Mouse (Mus musculus): ENCODE measurements around the gene Vsnl1. TPM values are rescaled to one million over a fixed set of nuclear protein-coding genes. Genes with fewer than 3 reads are reported as not detected.

Vsnl1 gene
- polyA plus RNA-seq, 1 experiment, result not detected

- Histone ChIP-seq H3K4me2 (ENCODE audit: low read depth) (no peak overlapping the region), H3K27me3 (ENCODE audit: control insufficient read depth, insufficient read depth, insufficient read length) (peaks cover 4% of the 10 kb centered on the region), H3K79me2 (ENCODE audit: control insufficient read depth, insufficient read depth) (no peaks in the 10 kb centered on the region), H3K36me3 (ENCODE audit: control insufficient read depth, insufficient read depth) (no peaks in the 10 kb centered on the region), H3ac (ENCODE audit: control insufficient read depth, insufficient read length) (no peak overlapping the region), H3K4me3 (no peak overlapping the region)
- TF ChIP-seq POLR2AphosphoS2 (IDR thresholded peaks at IDR 0.05; ENCODE audit: insufficient read length, low read depth) (no peak), REST (IDR thresholded peaks at IDR 0.05; ENCODE audit: insufficient read depth, insufficient read length) (no peak), CEBPB (IDR thresholded peaks at IDR 0.05; ENCODE audit: insufficient read depth, poor library complexity, severe bottlenecking) (no peak), TCF12 (IDR thresholded peaks at IDR 0.05; ENCODE audit: insufficient read depth, poor library complexity, severe bottlenecking) (no peak), MAX (IDR thresholded peaks at IDR 0.05; ENCODE audit: low read depth) (no peak), USF1 (IDR thresholded peaks at IDR 0.05; ENCODE audit: low read depth) (no peak), MYOD1 (IDR thresholded peaks at IDR 0.05; ENCODE audit: control insufficient read depth in 1 of 3, insufficient read length in 2 of 3, low read depth in 2 of 3) (no peak), MYOG (IDR thresholded peaks at IDR 0.05; ENCODE audit: control insufficient read depth in 1 of 3, insufficient read depth in 1 of 3, insufficient read length in 2 of 3, low read depth in 2 of 3) (no peak), SRF (IDR thresholded peaks at IDR 0.05; ENCODE audit: control insufficient read depth, insufficient read length, low read depth) (no peak)
Measured at GRCm38 (mm10) chr12:11336845-11337244, 99.6 kb downstream of the Vsnl1 start.

- no peaks in the 10 kb centered on the region for H3K79me2 ChIP-seq (ENCODE audit: control insufficient read depth, insufficient read depth)
- TF ChIP-seq TCF3 (IDR thresholded peaks at IDR 0.05; ENCODE audit: insufficient read length, low read depth), result no peak
- TF ChIP-seq TCF12 (IDR thresholded peaks at IDR 0.05; ENCODE audit: insufficient read depth, poor library complexity, severe bottlenecking), result no peak
- no peak for TF ChIP-seq MYOD1 (IDR thresholded peaks at IDR 0.05; ENCODE audit: control insufficient read depth in 1 of 3, insufficient read length in 2 of 3, low read depth in 2 of 3)
- TF ChIP-seq POLR2AphosphoS2 (IDR thresholded peaks at IDR 0.05; ENCODE audit: insufficient read length, low read depth), result no peak
- no peak for TF ChIP-seq POLR2A (IDR thresholded peaks at IDR 0.05; ENCODE audit: insufficient read length, low read depth)
- TF ChIP-seq E2F4 (IDR thresholded peaks at IDR 0.05; ENCODE audit: insufficient read depth), result no peak
- TF ChIP-seq SRF (IDR thresholded peaks at IDR 0.05; ENCODE audit: control insufficient read depth, insufficient read length, low read depth), result no peak
- no peak for TF ChIP-seq REST (IDR thresholded peaks at IDR 0.05; ENCODE audit: insufficient read depth, insufficient read length)
- TF ChIP-seq MYOG (IDR thresholded peaks at IDR 0.05; ENCODE audit: control insufficient read depth in 1 of 3, insufficient read depth in 1 of 3, insufficient read length in 2 of 3, low read depth in 2 of 3), result no peak
- TF ChIP-seq USF1 (IDR thresholded peaks at IDR 0.05; ENCODE audit: low read depth), result no peak
- no peak for TF ChIP-seq MAX (IDR thresholded peaks at IDR 0.05; ENCODE audit: low read depth)
- TF ChIP-seq CEBPB (IDR thresholded peaks at IDR 0.05; ENCODE audit: insufficient read depth, poor library complexity, severe bottlenecking), result no peak
- H3K36me3 ChIP-seq (ENCODE audit: control insufficient read depth, insufficient read depth), result no peaks in the 10 kb centered on the region
- H3K27me3 ChIP-seq (ENCODE audit: control insufficient read depth, insufficient read depth, insufficient read length), result no peaks in the 10 kb centered on the region
- no peak overlapping the region for H3K4me2 ChIP-seq (ENCODE audit: low read depth)
- H3ac ChIP-seq (ENCODE audit: control insufficient read depth, insufficient read length), result no peak overlapping the region
- no peak overlapping the region for H3K4me3 ChIP-seq
Measured at GRCm38 (mm10) chr12:11326483-11326882, 109.9 kb downstream of the Vsnl1 start.

GRCm38 (mm10) chr12:11324480-11324879 lies 111.9 kb downstream of the Vsnl1 start:
- Histone ChIP-seq H3K36me3 (ENCODE audit: control insufficient read depth, insufficient read depth) (peaks cover 6% of the 10 kb centered on the region), H3K27me3 (ENCODE audit: control insufficient read depth, insufficient read depth, insufficient read length) (no peaks in the 10 kb centered on the region), H3K4me2 (ENCODE audit: low read depth) (no peak overlapping the region), H3ac (ENCODE audit: control insufficient read depth, insufficient read length) (no peak overlapping the region), H3K4me3 (no peak overlapping the region), H3K79me2 (ENCODE audit: control insufficient read depth, insufficient read depth) (no peaks in the 10 kb centered on the region)
- TF ChIP-seq CEBPB (IDR thresholded peaks at IDR 0.05; ENCODE audit: insufficient read depth, poor library complexity, severe bottlenecking) (no peak), MAX (IDR thresholded peaks at IDR 0.05; ENCODE audit: low read depth) (no peak), POLR2AphosphoS2 (IDR thresholded peaks at IDR 0.05; ENCODE audit: insufficient read length, low read depth) (no peak), MYOG (IDR thresholded peaks at IDR 0.05; ENCODE audit: control insufficient read depth in 1 of 3, insufficient read depth in 1 of 3, insufficient read length in 2 of 3, low read depth in 2 of 3) (no peak), TCF3 (IDR thresholded peaks at IDR 0.05; ENCODE audit: insufficient read length, low read depth) (no peak), MYOD1 (IDR thresholded peaks at IDR 0.05; ENCODE audit: control insufficient read depth in 1 of 3, insufficient read length in 2 of 3, low read depth in 2 of 3) (no peak), REST (IDR thresholded peaks at IDR 0.05; ENCODE audit: insufficient read depth, insufficient read length) (no peak), SRF (IDR thresholded peaks at IDR 0.05; ENCODE audit: control insufficient read depth, insufficient read length, low read depth) (no peak), TCF12 (IDR thresholded peaks at IDR 0.05; ENCODE audit: insufficient read depth, poor library complexity, severe bottlenecking) (no peak), USF1 (IDR thresholded peaks at IDR 0.05; ENCODE audit: low read depth) (no peak), POLR2A (IDR thresholded peaks at IDR 0.05; ENCODE audit: insufficient read length, low read depth) (no peak), E2F4 (IDR thresholded peaks at IDR 0.05; ENCODE audit: insufficient read depth) (no peak)

- no peaks in the 10 kb centered on the region for H3K79me2 ChIP-seq (ENCODE audit: control insufficient read depth, insufficient read depth)
- H3ac ChIP-seq (ENCODE audit: control insufficient read depth, insufficient read length), result no peak overlapping the region
- H3K36me3 ChIP-seq (ENCODE audit: control insufficient read depth, insufficient read depth), result peaks cover 37% of the 10 kb centered on the region
- no peak overlapping the region for H3K4me2 ChIP-seq (ENCODE audit: low read depth)
- no peaks in the 10 kb centered on the region for H3K27me3 ChIP-seq (ENCODE audit: control insufficient read depth, insufficient read depth, insufficient read length)
- no peak for TF ChIP-seq POLR2AphosphoS2 (IDR thresholded peaks at IDR 0.05; ENCODE audit: insufficient read length, low read depth)
- TF ChIP-seq MAX (IDR thresholded peaks at IDR 0.05; ENCODE audit: low read depth), result no peak
- TF ChIP-seq TCF3 (IDR thresholded peaks at IDR 0.05; ENCODE audit: insufficient read length, low read depth), result no peak
- TF ChIP-seq SRF (IDR thresholded peaks at IDR 0.05; ENCODE audit: control insufficient read depth, insufficient read length, low read depth), result no peak
- TF ChIP-seq TCF12 (IDR thresholded peaks at IDR 0.05; ENCODE audit: insufficient read depth, poor library complexity, severe bottlenecking), result no peak
- no peak for TF ChIP-seq MYOD1 (IDR thresholded peaks at IDR 0.05; ENCODE audit: control insufficient read depth in 1 of 3, insufficient read length in 2 of 3, low read depth in 2 of 3)
- TF ChIP-seq E2F4 (IDR thresholded peaks at IDR 0.05; ENCODE audit: insufficient read depth), result no peak
- no peak for TF ChIP-seq POLR2A (IDR thresholded peaks at IDR 0.05; ENCODE audit: insufficient read length, low read depth)
- no peak for TF ChIP-seq REST (IDR thresholded peaks at IDR 0.05; ENCODE audit: insufficient read depth, insufficient read length)
- TF ChIP-seq USF1 (IDR thresholded peaks at IDR 0.05; ENCODE audit: low read depth), result no peak
- TF ChIP-seq MYOG (IDR thresholded peaks at IDR 0.05; ENCODE audit: control insufficient read depth in 1 of 3, insufficient read depth in 1 of 3, insufficient read length in 2 of 3, low read depth in 2 of 3), result no peak
- TF ChIP-seq CEBPB (IDR thresholded peaks at IDR 0.05; ENCODE audit: insufficient read depth, poor library complexity, severe bottlenecking), result no peak
- H3K4me3 ChIP-seq, result no peak overlapping the region
Measured at GRCm38 (mm10) chr12:11317671-11318070, 118.7 kb downstream of the Vsnl1 start.

Data from myocyte (in vitro differentiated cells).